Mouse (Mus musculus): ENCODE measurements at regions not wholly inside any gene's neighbourhood (a gene's known extent, or its start where the extent isn't known, plus 50 kb on each side); places are given as distances from the start of the nearest gene placed in this dataset.

GRCm38 (mm10) chr13:16461681-16462080, 450.0 kb downstream of the Inhba start:
- no peak for TF ChIP-seq CTCF (IDR thresholded peaks at IDR 0.05; ENCODE audit: borderline replicate concordance, control insufficient read depth, extremely low read depth, insufficient read depth, low read length, poor library complexity)
- no peak for TF ChIP-seq POLR2A (IDR thresholded peaks at IDR 0.05; ENCODE audit: control insufficient read depth, extremely low read depth, insufficient read depth, low read length, poor library complexity)

All from thymus, adult 2 months (tissue).